Mouse (Mus musculus) v-Abl transformed pro-B cells (cell line): ENCODE measurements around the gene Washc2.
"Not testable (repeated sequence)": the region's sequence is repeated elsewhere in the genome, so short reads cannot be mapped to it uniquely, and the experiment has no call there.

Experiments
- in situ Hi-C, 2 experiments: fragments of 400-800 bp; cut with MboI; formaldehyde crosslinking; loops; one replicate each; pipeline ENCODE4 v1.15.1; 2025; ENCODE audit not compliant: unreplicated experiment in 2 of 2

Washc2 gene

GRCm38 (mm10) chr6:116207729-116208534, at the start of gene Washc2:
Gene Washc2, plus strand, starts transcription at chr6:116208038.
- in situ Hi-C loops = loop anchor here in 1 of 2 experiments (10.0 kb wide), 1 partner anchor 193 kb away; no protein-coding TSS in a partner anchor

DNA sequence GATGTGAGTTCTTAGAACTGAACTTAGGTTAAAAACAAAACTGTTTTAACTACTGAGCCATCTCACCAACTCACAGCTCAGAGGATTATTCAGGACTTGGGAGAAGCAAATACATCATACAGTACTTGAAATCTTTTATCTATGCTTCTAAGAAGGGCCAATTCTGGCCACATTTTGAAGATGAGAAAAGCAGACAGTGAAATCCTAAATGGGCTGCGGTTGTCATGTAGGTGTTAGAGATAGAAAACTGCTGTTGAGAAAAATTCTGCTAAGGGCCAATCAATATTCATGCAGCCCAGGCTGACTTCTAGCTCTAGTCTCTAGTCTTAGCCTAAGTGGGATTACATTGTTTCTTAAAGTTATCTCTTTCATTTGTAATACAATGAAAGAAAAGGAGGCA, 41.5 kb upstream of the Washc2 start:
- in situ Hi-C loops = no loop called here

DNA sequence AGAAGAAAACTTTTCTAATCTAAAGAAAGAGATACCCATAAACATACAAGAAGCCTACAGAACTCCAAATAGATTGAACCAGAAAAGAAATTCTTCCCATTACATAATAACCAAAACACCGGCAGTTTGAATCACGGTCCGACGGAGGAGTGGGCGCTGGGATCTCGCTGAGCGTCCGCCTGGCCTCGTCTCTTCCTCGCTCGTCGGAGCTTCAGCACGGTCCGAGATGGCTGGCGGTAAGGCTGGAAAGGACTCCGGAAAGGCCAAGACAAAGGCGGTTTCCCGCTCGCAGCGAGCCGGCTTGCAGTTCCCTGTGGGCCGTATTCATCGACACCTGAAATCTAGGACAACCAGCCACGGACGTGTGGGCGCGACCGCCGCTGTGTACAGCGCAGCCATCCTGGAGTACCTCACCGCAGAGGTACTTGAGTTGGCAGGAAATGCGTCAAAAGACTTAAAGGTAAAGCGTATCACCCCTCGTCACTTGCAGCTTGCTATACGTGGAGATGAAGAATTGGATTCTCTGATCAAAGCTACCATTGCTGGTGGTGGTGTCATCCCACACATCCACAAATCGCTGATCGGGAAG, 34.2 kb upstream of the Washc2 start:
- in situ Hi-C loops = not testable (repeated sequence)

DNA sequence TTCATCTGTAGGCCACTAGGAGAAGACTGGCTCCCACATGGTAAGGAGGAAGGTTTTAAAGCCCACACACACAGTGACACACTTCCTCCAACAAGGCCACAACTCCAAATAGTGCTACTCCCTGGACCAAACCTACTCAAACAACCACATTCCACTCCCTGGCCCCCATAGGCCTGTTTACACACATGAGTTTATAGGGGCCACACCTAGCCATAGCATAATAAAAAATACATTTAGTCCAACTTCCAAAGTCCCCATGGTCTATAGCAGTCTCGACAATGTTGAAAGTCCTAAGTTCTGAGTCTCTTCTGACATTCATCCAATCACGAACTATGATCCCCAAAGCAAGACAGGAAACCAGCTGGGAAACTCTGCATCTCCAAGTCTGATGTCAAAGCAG, 29.5 kb upstream of the Washc2 start:
- in situ Hi-C loops = no loop called here

GRCm38 (mm10) chr6:116180731-116181130, 27.1 kb upstream of the Washc2 start:
- in situ Hi-C loops = no loop called here

DNA sequence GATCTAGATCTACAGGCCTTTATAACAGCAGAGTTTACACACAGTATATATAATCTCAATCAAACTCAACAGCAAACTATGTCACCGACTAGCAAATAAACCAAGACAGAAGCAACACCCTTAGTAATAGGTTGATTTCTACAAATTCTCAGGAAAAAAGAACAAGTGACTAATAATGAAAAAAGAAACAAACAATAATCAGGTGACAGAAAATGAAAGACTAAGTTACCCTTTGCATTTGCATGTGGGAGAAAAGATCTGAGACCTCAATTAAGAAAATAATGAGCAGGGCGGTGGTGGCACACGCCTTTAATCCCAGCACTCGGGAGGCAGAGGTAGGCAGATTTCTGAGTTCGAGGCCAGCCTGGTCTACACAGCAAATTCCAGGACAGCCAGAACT, 24.3 kb upstream of the Washc2 start:
- in situ Hi-C loops = no loop called here

DNA sequence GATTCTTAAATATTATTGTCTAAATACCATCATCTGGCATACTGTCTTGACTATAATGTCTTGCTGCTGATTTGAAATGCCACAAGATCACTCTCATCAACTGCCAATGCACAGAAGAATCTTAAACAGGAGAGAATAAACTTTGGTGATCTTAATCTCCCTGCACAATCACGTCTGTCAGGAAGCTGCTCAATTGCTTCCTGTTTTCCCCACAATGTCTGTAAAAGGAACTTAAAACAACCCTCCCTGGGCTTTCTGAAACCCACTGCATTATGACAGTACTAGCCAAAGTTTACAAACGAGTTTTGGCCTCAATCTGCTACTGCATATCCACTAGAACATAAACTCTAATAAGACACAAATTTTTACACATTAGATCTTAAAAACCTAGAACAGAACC, 21.4 kb upstream of the Washc2 start:
- in situ Hi-C loops = no loop called here

- in situ Hi-C loops = no loop called here
Measured at GRCm38 (mm10) chr6:116189417-116189816, 18.4 kb upstream of the Washc2 start.

DNA sequence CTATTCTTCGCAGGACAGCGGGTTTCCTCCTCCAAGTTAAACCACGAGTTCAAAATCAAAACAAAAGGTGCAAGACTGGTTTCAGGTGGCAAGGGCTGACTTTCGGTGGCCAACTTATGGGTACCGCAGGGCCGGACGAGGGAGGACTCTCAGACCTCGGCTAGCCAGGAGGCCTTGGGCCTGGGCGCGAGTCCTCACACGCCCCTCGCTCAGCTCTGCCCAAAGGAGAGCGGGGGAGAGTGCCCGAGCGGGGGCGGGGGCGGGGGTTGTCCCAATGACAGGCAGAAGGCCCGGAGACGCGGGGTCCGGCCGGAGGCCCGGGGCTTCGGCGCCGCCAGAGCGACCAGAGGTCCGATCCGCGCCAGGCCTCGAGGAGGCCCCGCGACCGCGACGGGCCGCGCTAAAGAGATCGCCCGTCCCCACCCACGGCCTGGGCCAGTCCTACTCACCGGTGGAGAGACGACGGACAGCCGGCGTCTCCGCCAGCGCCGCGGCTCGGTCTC, 15.0 kb upstream of the Washc2 start:
- in situ Hi-C loops = no loop called here

GRCm38 (mm10) chr6:116193394-116194393, 14.1 kb upstream of the Washc2 start, which contains the start of gene Tmcc1:
Gene Tmcc1, minus strand, starts transcription at chr6:116193486.
- in situ Hi-C loops = no loop called here

GRCm38 (mm10) chr6:116195811-116196210, 12.0 kb upstream of the Washc2 start:
- in situ Hi-C loops = no loop called here

- in situ Hi-C loops = no loop called here
Measured at GRCm38 (mm10) chr6:116198173-116198572, 9.7 kb upstream of the Washc2 start.

DNA sequence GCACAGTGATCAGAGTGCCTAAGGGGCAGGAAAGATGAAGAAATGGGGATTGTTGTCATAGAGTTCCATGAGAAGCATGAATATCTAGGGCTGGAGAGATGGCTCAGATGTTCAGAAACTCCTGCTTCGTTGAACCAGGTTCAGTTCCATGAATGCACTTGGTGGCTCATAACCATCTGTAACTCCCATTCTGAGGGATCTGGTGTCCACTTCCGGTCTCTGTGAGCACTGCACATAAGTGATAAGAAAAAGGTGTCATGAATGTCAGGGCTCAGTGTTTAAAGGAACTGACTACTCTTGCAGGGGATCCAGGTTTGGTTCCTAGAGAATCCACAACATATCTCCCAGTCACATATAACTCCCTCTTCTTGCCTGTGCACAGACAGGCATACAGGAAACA, 8.2 kb upstream of the Washc2 start:
- in situ Hi-C loops = loop anchor here in 1 of 2 experiments (10.0 kb wide), 1 partner anchor 185 kb away; no protein-coding TSS in a partner anchor

DNA sequence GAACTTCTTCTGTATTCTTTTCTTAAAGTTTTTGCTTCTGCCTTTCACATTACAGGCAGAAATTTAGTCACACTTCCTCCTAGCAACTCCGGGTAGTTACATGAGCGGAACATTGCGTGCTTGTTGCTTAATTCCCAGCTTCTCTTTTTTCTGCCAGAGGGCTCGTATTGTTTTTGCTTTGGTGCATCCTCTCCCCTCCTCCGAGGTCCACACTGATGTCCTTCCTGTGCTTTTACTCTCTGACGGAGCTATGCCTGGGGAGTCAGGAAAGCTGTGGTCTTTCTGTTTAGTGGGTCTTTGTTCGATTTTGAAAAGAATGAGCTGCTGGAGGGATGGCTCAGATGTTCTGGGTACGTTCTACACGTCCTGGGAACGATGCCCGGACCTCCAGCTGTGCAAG, 19.9 kb downstream of the Washc2 start:
- in situ Hi-C loops = loop anchor here in 1 of 2 experiments (25.0 kb wide), 1 partner anchor 215 kb away; no protein-coding TSS in a partner anchor

GRCm38 (mm10) chr6:116228785-116229525, 21.1 kb downstream of the Washc2 start:
- in situ Hi-C loops = loop anchor here in 1 of 2 experiments (25.0 kb wide), 1 partner anchor 217 kb away; no protein-coding TSS in a partner anchor

GRCm38 (mm10) chr6:116234821-116235220, 27.0 kb downstream of the Washc2 start:
- in situ Hi-C loops = loop anchor here in 1 of 2 experiments (25.0 kb wide), 1 partner anchor 223 kb away; no protein-coding TSS in a partner anchor

DNA sequence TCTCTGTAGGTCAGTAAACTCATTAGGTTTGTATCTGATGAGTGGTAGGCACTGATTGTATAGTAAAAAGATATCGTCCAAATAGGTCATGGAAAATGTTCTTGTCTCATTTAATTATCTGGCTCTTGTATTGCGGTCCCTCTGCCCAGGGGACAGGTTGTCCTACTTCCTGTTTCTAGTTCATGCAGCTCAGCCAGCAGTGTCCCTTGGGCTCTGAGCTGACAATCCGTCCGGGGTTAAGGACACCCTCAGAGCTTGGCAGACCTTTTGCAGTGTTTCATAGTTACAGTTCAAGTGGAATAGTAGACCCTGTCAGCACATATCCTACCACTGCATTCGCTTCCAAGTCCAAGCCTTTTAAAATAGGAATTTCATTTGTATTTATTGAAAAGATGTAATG, 27.5 kb downstream of the Washc2 start:
- in situ Hi-C loops = loop anchor here in 1 of 2 experiments (25.0 kb wide), 1 partner anchor 223 kb away; no protein-coding TSS in a partner anchor

GRCm38 (mm10) chr6:116238083-116238482, 30.2 kb downstream of the Washc2 start:
- in situ Hi-C loops = loop anchor here in 1 of 2 experiments (25.0 kb wide), 1 partner anchor 226 kb away; no protein-coding TSS in a partner anchor

DNA sequence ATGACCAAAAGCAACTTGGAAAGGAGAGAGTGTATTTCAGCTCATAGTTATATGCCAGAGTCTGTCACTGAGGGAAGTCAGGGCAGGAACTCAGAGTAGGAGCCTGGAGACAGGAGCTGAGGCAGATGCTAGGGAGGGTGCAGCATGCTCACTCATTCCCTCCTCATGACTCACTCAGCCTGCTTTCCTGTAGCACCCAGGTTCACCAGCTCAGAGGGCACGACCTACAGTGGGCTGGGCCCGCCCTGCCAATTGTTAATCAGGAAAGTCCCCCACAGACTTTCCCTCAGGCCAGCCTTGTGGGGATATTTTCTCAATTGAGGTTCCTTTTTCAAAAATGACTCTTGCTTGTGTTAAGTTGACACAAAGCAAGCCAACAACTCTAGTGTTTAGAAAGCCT, 32.5 kb downstream of the Washc2 start:
- in situ Hi-C loops = loop anchor here in 1 of 2 experiments (25.0 kb wide), 1 partner anchor 228 kb away; no protein-coding TSS in a partner anchor
